Mouse (Mus musculus) forebrain, postnatal 0 days (tissue): ENCODE results near the gene Ep400. TPM values are rescaled to one million over a fixed set of nuclear protein-coding genes. Genes with fewer than 3 reads are reported as not detected.

ENCODE experiments used
- ATAC-seq: fragments of 200-750 bp; cut with Nextera tagmentation; 2 replicates; pipeline ENCODE4 v1.8.0; 2017; ENCODE audit warnings: mild to moderate bottlenecking, moderate library complexity
- DNase-seq: peaks from one replicate; pipeline ENCODE4 v3.0.0-alpha.2; 2015
- H3K27ac ChIP-seq: fragments of 300-500 bp; sonication (generic); 2 replicates; pipeline ENCODE4 v1.5.1; 2014; ENCODE audit warnings: low read depth, mild to moderate bottlenecking, antibody characterized with exemption, low read length, moderate library complexity, mixed read lengths
- H3K27me3 ChIP-seq: fragments of 300-500 bp; sonication (generic); 2 replicates; pipeline ENCODE4 v1.6.1; 2014; ENCODE audit warnings: mild to moderate bottlenecking, low read length, mixed read lengths; ENCODE audit not compliant: insufficient read depth
- H3K36me3 ChIP-seq: fragments of 300-500 bp; sonication (generic); 2 replicates; pipeline ENCODE4 v1.6.1; 2014; ENCODE audit warnings: mild to moderate bottlenecking, moderate library complexity; ENCODE audit not compliant: insufficient read depth
- H3K4me1 ChIP-seq: fragments of 300-500 bp; sonication (generic); 2 replicates; pipeline ENCODE4 v1.6.1; 2014; ENCODE audit warnings: antibody characterized with exemption; ENCODE audit not compliant: insufficient read depth
- H3K4me2 ChIP-seq: fragments of 300-500 bp; sonication (generic); 2 replicates; pipeline ENCODE4 v1.6.1; 2014; ENCODE audit warnings: low read depth, mild to moderate bottlenecking, moderate library complexity
- H3K4me3 ChIP-seq: fragments of 300-500 bp; sonication (generic); 2 replicates; pipeline ENCODE4 v1.5.1; 2014; ENCODE audit warnings: low read depth, low read length, mixed read lengths
- H3K9ac ChIP-seq: fragments of 300-500 bp; sonication (generic); 2 replicates; pipeline ENCODE4 v1.6.1; 2014; ENCODE audit warnings: mild to moderate bottlenecking
- H3K9me3 ChIP-seq: fragments of 300-500 bp; sonication (generic); 2 replicates; pipeline ENCODE4 v1.6.1; 2016; ENCODE audit warnings: low read length
- CTCF ChIP-seq: sonication (generic); IDR thresholded peaks from 2 replicates; pipeline ENCODE4 v1.5.1; 2016; ENCODE audit warnings: antibody characterized with exemption, control low read depth, low read depth
- WGBS: fragments of 180-500 bp; shearing (Covaris S2); extraction: QIAGEN DNeasy Blood & Tissue Kit; methylation state at CpG from one replicate; pipeline ENCODE4 v1.1.7; 2014; 5-methylcytosine and 5-hydroxymethylcytosine counted together
- polyA plus RNA-seq: library from polyadenylated mRNA; unstranded; fragments of >200 nt; fragmentation: Nextera tagmentation; extraction: Ambion mirVana; gene quantifications from 2 replicates; pipeline ENCODE4 v1.2.1, GENCODE M21; 2015
- total RNA-seq: library from RNA; depleted of rRNA; stranded (reverse); fragments of >200 nt; gene quantifications from 2 replicates; pipeline ENCODE4 v1.2.3, GENCODE M21; 2014

Ep400 gene
- total and polyA plus RNA-seq, 2 experiments from 2014 or later, result 37.4 to 66.4 TPM

DNA sequence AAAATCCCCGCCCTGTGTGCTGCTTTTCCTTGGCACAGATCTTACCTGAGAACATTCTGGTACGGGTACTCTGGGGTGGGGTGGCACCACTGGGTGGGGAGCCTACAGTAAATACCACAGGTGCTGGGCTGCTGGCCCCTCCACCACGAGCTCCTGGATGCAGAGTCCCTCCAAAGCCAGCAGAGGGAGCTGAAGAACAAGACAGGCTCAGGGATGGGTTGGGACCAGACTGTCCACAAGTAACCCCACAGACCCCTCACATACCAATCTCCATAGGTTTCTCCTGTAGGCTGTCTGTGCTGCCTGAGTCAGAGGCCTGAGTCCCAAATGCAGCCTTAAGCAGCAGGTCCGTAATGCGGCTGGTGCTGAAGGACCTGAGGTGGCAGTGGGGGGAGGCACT, 18.2 kb upstream of the Ep400 start:
- Histone ChIP-seq H3K27me3 (no peaks in the 10 kb centered on the region), H3K36me3 (peaks cover 83% of the 10 kb centered on the region), H3K4me1 (no peaks in the 10 kb centered on the region), H3K4me3 (no peak overlapping the region), H3K9me3 (no peaks in the 10 kb centered on the region), H3K27ac (no peak overlapping the region), H3K4me2 (no peak overlapping the region), H3K9ac (no peak overlapping the region)
- 63% methylated on average over 5 of the region's 5 CpGs for WGBS
- DNase-seq, result peak; percentile 64
- peak; percentile 77 for ATAC-seq
- peak; percentile 80 for TF ChIP-seq CTCF

DNA sequence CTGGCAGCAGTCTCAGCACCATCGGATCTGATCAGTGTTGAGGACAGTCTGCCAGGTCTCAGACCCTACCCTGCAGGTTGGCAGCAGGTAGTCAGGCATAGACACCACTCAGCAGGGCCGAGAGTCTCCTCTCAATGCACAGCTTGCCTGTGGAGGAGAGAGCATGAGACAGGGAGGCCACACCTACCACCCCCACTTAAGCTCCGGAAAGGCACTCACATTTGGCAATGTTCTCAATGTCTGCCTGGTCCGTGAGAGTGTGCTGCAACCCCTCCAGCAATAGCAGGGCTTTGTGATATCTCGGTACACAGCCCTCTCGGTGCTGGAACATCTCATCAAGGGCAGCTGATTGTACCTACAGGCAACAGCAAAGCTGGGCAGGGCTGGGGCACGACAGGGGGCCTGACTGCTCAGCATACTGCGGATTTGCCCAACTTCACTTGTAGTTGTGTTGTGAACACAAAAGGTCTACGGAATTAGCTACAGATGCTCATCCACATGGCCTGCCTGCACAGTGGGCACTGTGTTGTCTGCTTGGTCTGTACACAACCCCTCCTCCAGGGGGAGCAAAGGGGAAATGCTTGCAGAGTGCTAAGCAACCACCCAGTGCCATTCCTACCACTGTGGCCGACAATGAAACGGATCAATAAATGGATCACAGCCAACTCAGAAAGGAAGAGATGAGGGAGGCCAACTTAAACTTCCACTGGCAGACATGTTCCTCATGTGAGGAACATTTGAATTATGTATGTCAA, 15.7 kb upstream of the Ep400 start:
- Histone ChIP-seq H3K4me3 (no peak overlapping the region), H3K9me3 (no peaks in the 10 kb centered on the region), H3K4me2 (no peak overlapping the region), H3K27me3 (no peaks in the 10 kb centered on the region), H3K36me3 (peaks cover 59% of the 10 kb centered on the region), H3K9ac (no peak overlapping the region), H3K4me1 (no peaks in the 10 kb centered on the region), H3K27ac (no peak overlapping the region)
- no peak for DNase-seq
- 80% methylated on average over 11 of the region's 11 CpGs for WGBS
- no peak for ATAC-seq
- TF ChIP-seq CTCF, result 0 out of 2 replicates have a peak, but pooled peaks have one; percentile 22

DNA sequence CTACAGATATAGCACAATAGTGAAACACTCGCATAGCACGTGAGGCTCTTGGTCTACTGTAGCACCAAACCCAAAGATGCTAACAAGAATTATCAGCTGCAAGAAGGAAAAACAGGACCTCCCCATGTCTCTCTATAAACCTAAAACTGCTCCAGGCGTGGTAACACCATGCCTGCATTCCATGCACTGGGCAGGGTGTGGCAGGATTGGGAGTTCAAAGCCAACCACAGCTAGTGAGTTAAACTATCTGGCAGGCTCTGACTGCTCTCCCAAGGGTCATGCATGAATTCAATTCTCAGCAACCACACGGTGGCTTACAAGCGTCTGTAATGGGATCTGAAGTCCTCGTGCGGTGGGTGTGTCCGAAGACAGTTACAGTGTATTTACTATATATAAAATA, 12.6 kb upstream of the Ep400 start:
- H3K4me1 ChIP-seq, result peaks cover 7% of the 10 kb centered on the region; the same call in 1 of the 2 replicates
- DNase-seq (no peak), ATAC-seq (no peak)
- H3K9me3 ChIP-seq, result no peaks in the 10 kb centered on the region
- no peak for TF ChIP-seq CTCF
- no peak overlapping the region for H3K9ac ChIP-seq
- 76% methylated on average over 8 of the region's 8 CpGs for WGBS
- H3K4me2 ChIP-seq, result no peak overlapping the region
- H3K36me3 ChIP-seq, result peaks cover 28% of the 10 kb centered on the region
- H3K27ac ChIP-seq, result no peak overlapping the region
- H3K4me3 ChIP-seq, result no peak overlapping the region
- H3K27me3 ChIP-seq, result no peaks in the 10 kb centered on the region

DNA sequence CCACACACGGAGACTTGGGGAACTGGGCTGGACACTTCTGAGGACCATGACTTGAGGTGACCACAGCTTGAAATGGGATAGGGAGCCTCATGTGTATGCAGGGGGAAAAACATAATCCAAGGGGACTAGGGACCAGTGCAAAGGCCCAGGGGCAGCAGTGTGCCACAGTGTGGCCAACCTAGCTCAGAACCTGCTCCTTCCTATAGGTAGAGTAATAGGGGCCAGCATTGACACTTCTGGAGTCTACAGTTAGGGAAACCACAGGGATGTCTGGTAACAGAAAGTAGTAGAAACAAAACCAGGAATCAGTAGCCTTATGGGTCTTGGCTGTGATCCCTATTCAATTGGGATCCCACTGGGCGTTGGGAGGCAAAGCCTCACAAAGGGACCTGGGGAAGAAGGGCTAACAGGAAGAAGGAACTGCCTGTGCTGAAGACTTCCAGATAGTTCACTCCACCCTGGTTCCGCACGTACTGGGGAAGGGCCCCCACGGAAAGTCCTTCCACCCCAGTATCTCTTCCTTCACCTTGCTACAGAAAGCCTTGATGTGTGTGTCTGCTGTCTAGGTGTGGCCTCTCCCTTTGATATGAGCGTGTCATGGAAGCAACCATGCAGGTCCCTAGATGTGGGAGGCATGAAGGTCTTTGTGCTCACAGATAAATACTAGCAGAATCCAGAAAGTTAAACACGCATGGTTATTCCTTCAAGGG, 11.2 kb upstream of the Ep400 start:
- ATAC-seq (no peak), DNase-seq (no peak)
- Histone ChIP-seq H3K27me3 (no peaks in the 10 kb centered on the region), H3K9me3 (no peaks in the 10 kb centered on the region), H3K4me3 (no peak overlapping the region), H3K27ac (no peak overlapping the region), H3K4me1 (peaks cover 7% of the 10 kb centered on the region; the same call in 1 of the 2 replicates), H3K4me2 (no peak overlapping the region), H3K9ac (no peak overlapping the region), H3K36me3 (peaks cover 13% of the 10 kb centered on the region)
- WGBS, result 89% methylated on average over 7 of the region's 7 CpGs
- no peak for TF ChIP-seq CTCF

DNA sequence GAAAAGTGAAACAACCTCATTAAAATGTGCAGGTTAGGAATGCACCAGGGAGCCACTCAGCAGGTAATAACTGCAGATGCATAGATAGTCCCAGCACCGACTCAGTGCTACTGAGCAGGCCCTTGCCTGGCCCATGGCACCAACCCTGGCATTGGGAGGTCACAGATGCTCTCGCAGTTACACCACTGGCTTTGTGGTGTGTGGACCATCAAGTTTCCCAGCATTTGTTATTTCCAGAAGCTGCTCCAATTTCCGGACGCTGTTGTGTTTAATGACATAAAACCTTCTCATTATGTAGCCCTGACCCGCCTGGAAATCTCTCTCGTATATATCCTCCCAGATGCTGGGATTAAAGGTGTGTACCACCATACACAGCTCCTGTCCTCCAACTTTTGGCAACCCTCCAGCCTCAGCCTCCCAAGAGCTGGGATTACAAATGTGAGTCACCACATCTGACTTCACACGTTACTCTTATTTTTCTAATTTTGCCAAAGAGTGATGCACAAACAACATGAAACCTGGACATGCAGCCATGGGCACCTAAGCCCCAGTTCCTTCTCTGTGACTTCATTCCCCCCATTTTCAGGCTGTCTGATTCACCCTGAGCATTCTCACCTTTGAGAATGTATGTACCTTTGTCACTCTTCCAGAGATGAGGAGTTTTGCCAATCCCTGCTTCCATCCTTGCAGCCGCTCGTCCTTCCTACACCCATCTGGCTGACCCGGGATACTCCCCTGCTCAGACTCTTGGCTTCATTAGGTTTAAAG, 10.4 kb upstream of the Ep400 start:
- no peak overlapping the region for H3K27ac ChIP-seq
- peak overlapping the region; percentile 64 for H3K4me3 ChIP-seq
- no peaks in the 10 kb centered on the region for H3K27me3 ChIP-seq
- peaks cover 6% of the 10 kb centered on the region for H3K36me3 ChIP-seq
- ATAC-seq (peak; percentile 12; the same call in 1 of the 2 replicates), DNase-seq (no peak)
- peak overlapping the region; percentile 64 for H3K9ac ChIP-seq
- 53% methylated on average over 10 of the region's 10 CpGs for WGBS
- TF ChIP-seq CTCF, result no peak
- peak overlapping the region; percentile 85 for H3K4me2 ChIP-seq
- H3K9me3 ChIP-seq, result no peaks in the 10 kb centered on the region
- peaks cover 7% of the 10 kb centered on the region; the same call in 1 of the 2 replicates for H3K4me1 ChIP-seq

DNA sequence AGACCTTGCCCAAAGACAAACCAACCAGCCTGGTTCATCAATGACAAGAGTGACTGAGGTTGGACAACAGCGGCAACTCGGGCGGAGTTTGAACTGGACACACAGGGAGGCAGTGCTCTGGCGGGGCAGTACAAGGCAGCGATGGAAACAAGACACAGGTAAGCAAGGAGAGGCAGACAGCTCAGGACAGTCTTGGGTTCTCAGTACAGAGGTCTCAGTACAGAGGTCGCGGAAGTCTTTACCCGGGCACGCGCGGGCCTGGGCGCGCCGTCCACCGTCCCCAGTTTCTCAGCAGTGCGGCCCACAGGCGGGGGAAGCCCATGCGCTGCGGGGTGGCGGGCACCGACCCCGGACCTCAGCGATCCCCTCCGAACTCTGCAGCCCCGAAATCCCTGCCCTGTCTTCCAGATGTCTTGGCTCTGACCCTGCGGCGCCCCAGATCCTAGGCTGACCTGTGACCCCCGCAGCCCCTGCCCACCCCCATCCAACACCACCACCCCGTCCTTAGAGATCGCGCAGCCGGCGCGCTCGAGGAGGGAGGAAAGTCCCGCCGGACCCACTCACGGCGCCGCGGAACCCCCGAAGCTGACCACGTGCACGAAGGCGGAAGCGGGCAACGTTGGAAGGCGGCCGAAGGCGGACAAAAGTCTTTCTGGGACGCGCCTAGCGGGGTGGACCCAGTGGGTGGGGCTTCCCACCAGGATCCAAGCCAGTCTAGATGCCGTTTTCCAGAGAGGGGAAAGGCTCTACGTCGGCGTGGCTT, 9.7 kb upstream of the Ep400 start, which contains the start of gene Pus1:
Gene Pus1, minus strand, starts transcription at position 662 of the 763 bp plus-strand sequence.
- under 1% methylated on average over 57 of the region's 57 CpGs for WGBS
- ATAC-seq (peak; percentile 90), DNase-seq (peak; percentile 92)
- peak within 1 kb of the TSS; percentile 85 for H3K4me2 ChIP-seq
- no peaks in the 10 kb centered on the region for H3K27me3 ChIP-seq
- H3K9me3 ChIP-seq, result no peaks in the 10 kb centered on the region
- H3K36me3 ChIP-seq, result peaks cover 4% of the 10 kb centered on the region; the same call in 1 of the 2 replicates
- TF ChIP-seq CTCF, result no peak
- peak within 1 kb of the TSS; percentile 64 for H3K9ac ChIP-seq
- peaks cover 7% of the 10 kb centered on the region; the same call in 1 of the 2 replicates for H3K4me1 ChIP-seq
- no peak within 1 kb of the TSS for H3K27ac ChIP-seq
- peak within 1 kb of the TSS; percentile 64 for H3K4me3 ChIP-seq
